Mouse (Mus musculus) intestine, postnatal 0 days (tissue): Measurements from ENCODE around the gene Lrrfip1. TPM values are rescaled to one million over a fixed set of nuclear protein-coding genes. Genes with fewer than 3 reads are reported as not detected.

Source experiments
- ATAC-seq: fragments of 200-750 bp; cut with Nextera tagmentation; 2 replicates; pipeline ENCODE4 v1.8.0; 2017; ENCODE audit warnings: mild to moderate bottlenecking, moderate TSS enrichment, moderate library complexity
- H3K27ac ChIP-seq: fragments of 300-500 bp; sonication (generic); 2 replicates; pipeline ENCODE4 v1.5.1; 2014; ENCODE audit warnings: mild to moderate bottlenecking, low read depth, low read length, moderate library complexity
- H3K27me3 ChIP-seq: fragments of 300-500 bp; sonication (generic); replicated peaks from 2 replicates; pipeline ENCODE4 v1.6.1; 2014; ENCODE audit warnings: low read length, mixed read lengths; ENCODE audit not compliant: control insufficient read depth, insufficient read depth
- H3K36me3 ChIP-seq: fragments of 300-500 bp; sonication (generic); 2 replicates; pipeline ENCODE4 v1.6.1; 2014; ENCODE audit warnings: mild to moderate bottlenecking, moderate library complexity; ENCODE audit not compliant: control insufficient read depth, insufficient read depth
- H3K4me1 ChIP-seq: fragments of 300-500 bp; sonication (generic); replicated peaks from 2 replicates; pipeline ENCODE4 v1.6.1; 2014; ENCODE audit warnings: antibody characterized with exemption, low read length, mixed read lengths; ENCODE audit not compliant: control insufficient read depth, insufficient read depth
- H3K4me2 ChIP-seq: fragments of 300-500 bp; sonication (generic); replicated peaks from 2 replicates; pipeline ENCODE4 v1.6.1; 2014; ENCODE audit warnings: low read depth, mild to moderate bottlenecking, moderate library complexity
- H3K4me3 ChIP-seq: fragments of 300-500 bp; sonication (generic); 2 replicates; pipeline ENCODE4 v1.5.1; 2014; ENCODE audit warnings: low read depth, low read length
- H3K9ac ChIP-seq: fragments of 300-500 bp; sonication (generic); 2 replicates; pipeline ENCODE4 v1.6.1; 2014; ENCODE audit warnings: mild to moderate bottlenecking, low read depth, low read length
- H3K9me3 ChIP-seq: fragments of 300-500 bp; sonication (generic); 2 replicates; pipeline ENCODE4 v1.6.1; 2016; ENCODE audit warnings: mixed run types; ENCODE audit not compliant: control insufficient read depth
- CTCF ChIP-seq: sonication (generic); IDR thresholded peaks from 2 replicates; pipeline ENCODE4 v1.5.1; 2016; ENCODE audit warnings: low read depth, mild to moderate bottlenecking, control low read depth, antibody characterized with exemption, moderate library complexity
- WGBS: fragments of 180-500 bp; shearing (Covaris S2); extraction: QIAGEN DNeasy Blood & Tissue Kit; methylation state at CpG from one replicate; pipeline ENCODE4 v1.1.7; 2014; 5-methylcytosine and 5-hydroxymethylcytosine counted together
- polyA plus RNA-seq: library from polyadenylated mRNA; unstranded; fragments of >200 nt; fragmentation: Nextera tagmentation; extraction: Ambion mirVana; gene quantifications from 2 replicates; pipeline ENCODE4 v1.2.1, GENCODE M21; 2015

Gene Lrrfip1
- polyA plus RNA-seq, 1 experiment from 2014 or later, result 79.2 TPM

GRCm38 (mm10) chr1:91035266-91035665 is 36.7 kb downstream of the Lrrfip1 start:
- 59% methylated on average over 2 of the region's 2 CpGs for WGBS
- Histone ChIP-seq H3K27me3 (no peaks in the 10 kb centered on the region), H3K36me3 (no peaks in the 10 kb centered on the region), H3K4me3 (no peak overlapping the region), H3K9me3 (no peaks in the 10 kb centered on the region), H3K4me2 (no peak overlapping the region), H3K9ac (no peak overlapping the region), H3K4me1 (peaks cover 6% of the 10 kb centered on the region), H3K27ac (no peak overlapping the region)
- TF ChIP-seq CTCF, result no peak
- ATAC-seq, result no peak

DNA sequence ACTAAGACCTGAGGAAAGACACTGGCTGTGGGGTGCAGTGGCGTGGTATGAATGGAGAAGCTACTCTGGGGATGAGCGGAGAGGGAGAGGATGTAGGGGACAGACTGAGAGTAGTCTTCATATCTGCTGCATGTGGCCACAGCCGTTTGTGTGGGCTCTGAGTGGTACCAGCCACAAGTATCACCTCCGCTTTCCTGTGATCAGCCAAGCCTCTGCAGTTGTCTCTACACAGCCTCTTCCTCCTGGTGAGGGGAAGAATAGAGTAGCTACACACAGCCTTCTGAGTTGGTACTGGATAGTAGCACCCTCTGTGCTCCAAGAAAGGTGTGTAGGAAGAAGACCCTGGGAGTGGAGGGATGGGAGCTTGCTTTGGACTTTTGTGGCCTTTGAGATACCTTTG is 38.7 kb downstream of the Lrrfip1 start:
- Histone ChIP-seq H3K27ac (no peak overlapping the region), H3K4me2 (no peak overlapping the region), H3K27me3 (no peaks in the 10 kb centered on the region), H3K36me3 (no peaks in the 10 kb centered on the region), H3K9me3 (no peaks in the 10 kb centered on the region), H3K4me3 (no peak overlapping the region), H3K4me1 (peaks cover 8% of the 10 kb centered on the region), H3K9ac (no peak overlapping the region)
- 79% methylated on average over 4 of the region's 4 CpGs for WGBS
- no peak for ATAC-seq
- TF ChIP-seq CTCF, result no peak

- TF ChIP-seq CTCF, result peak; percentile 81
- H3K27ac ChIP-seq, result no peak overlapping the region
- 63% methylated on average over 6 of the region's 6 CpGs for WGBS
- no peaks in the 10 kb centered on the region for H3K27me3 ChIP-seq
- H3K9me3 ChIP-seq, result no peaks in the 10 kb centered on the region
- H3K4me2 ChIP-seq, result no peak overlapping the region
- no peak overlapping the region for H3K4me3 ChIP-seq
- peaks cover 7% of the 10 kb centered on the region for H3K4me1 ChIP-seq
- no peak for ATAC-seq
- no peaks in the 10 kb centered on the region for H3K36me3 ChIP-seq
- no peak overlapping the region for H3K9ac ChIP-seq
These were observed 39.5 kb downstream of the Lrrfip1 start for GRCm38 (mm10) chr1:91038010-91038409.

DNA sequence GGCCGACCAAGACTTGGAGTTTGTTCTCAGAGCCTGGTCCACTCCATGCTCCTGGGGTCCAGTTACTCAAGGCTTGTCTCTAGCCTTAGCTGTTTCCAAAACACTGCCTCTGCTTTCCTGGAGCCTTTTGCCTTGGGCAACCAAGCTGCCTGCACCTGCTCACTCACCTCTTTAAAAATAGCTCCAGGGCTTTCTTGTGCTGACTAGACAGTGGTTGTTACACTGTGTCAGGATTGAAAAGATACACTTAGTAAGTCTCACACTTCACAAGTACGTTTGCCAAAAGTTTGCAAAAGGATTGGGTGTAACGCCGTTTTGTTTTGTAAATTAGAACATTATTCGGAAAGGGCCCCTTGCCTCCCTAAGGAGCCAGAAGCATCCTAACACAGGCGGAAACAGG is 40.0 kb downstream of the Lrrfip1 start:
- H3K4me2 ChIP-seq, result no peak overlapping the region
- no peaks in the 10 kb centered on the region for H3K9me3 ChIP-seq
- H3K4me1 ChIP-seq, result peaks cover 11% of the 10 kb centered on the region; the same call in 1 of the 2 replicates
- H3K4me3 ChIP-seq, result no peak overlapping the region
- no peaks in the 10 kb centered on the region for H3K36me3 ChIP-seq
- 63% methylated on average over 6 of the region's 6 CpGs for WGBS
- no peaks in the 10 kb centered on the region for H3K27me3 ChIP-seq
- no peak overlapping the region for H3K9ac ChIP-seq
- no peak overlapping the region for H3K27ac ChIP-seq
- no peak for TF ChIP-seq CTCF
- no peak for ATAC-seq

DNA sequence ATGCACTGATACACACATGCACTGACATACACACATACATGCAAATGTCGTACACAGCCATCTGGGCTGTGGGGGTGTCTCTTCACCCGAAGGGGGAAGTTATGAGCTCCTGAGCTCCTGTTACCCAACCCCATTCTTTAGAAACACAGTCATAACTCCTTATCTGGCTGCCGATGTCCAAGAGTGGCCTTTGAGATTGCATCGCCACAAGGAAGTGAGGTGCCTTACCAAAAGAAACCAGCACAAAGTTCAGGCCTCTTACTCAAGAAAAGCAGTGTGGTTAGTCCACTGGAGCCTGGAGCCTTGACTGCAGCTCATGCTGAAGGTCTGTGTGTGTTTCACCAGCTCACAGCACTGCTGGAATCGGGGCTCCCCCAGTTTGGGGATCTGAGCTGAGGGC is 43.1 kb downstream of the Lrrfip1 start:
- peaks cover 13% of the 10 kb centered on the region; the same call in 1 of the 2 replicates for H3K4me1 ChIP-seq
- ATAC-seq, result peak; percentile 89
- WGBS, result 46% methylated on average over 5 of the region's 5 CpGs
- no peaks in the 10 kb centered on the region for H3K9me3 ChIP-seq
- no peak overlapping the region for H3K4me3 ChIP-seq
- H3K9ac ChIP-seq, result 0 out of 2 replicates have a peak overlapping the region, but pooled peaks have one; percentile 35
- peak overlapping the region; percentile 3; the same call in 1 of the 2 replicates for H3K4me2 ChIP-seq
- no peak for TF ChIP-seq CTCF
- H3K27me3 ChIP-seq, result no peaks in the 10 kb centered on the region
- H3K27ac ChIP-seq, result peak overlapping the region; percentile 88
- no peaks in the 10 kb centered on the region for H3K36me3 ChIP-seq

DNA sequence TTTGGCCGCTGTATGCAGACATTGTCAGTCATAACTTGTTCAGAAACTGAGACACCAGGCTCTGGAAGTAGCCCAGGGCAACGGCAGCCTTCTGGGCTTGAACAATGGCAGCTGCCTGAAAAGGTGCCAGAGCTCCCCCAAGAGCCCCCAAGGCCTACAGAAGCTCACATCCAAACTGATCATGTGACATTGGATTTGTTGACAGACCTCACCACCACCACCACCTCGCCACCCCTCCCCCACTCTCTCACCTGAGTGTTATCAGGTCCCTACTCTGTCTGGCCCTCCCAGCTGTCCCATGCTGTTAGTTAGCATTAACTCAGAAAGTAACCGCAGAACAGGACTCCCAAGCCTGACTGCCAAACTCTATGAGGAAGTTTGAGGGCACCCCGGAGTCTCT is 44.7 kb downstream of the Lrrfip1 start:
- H3K27me3 ChIP-seq, result no peaks in the 10 kb centered on the region
- H3K36me3 ChIP-seq, result no peaks in the 10 kb centered on the region
- no peak for TF ChIP-seq CTCF
- H3K9ac ChIP-seq, result 0 out of 2 replicates have a peak overlapping the region, but pooled peaks have one; percentile 17
- H3K4me2 ChIP-seq, result no peak overlapping the region
- H3K9me3 ChIP-seq, result no peaks in the 10 kb centered on the region
- WGBS, result 30% methylated on average over 5 of the region's 5 CpGs
- peak overlapping the region; percentile 71 for H3K27ac ChIP-seq
- H3K4me1 ChIP-seq, result peaks cover 13% of the 10 kb centered on the region; the same call in 1 of the 2 replicates
- H3K4me3 ChIP-seq, result no peak overlapping the region
- peak; percentile 17; the same call in 1 of the 2 replicates for ATAC-seq

- Histone ChIP-seq H3K27ac (0 out of 2 replicates have a peak overlapping the region, but pooled peaks have one; percentile 71), H3K27me3 (no peaks in the 10 kb centered on the region), H3K36me3 (no peaks in the 10 kb centered on the region), H3K4me2 (no peak overlapping the region), H3K4me3 (no peak overlapping the region), H3K4me1 (peaks cover 13% of the 10 kb centered on the region; the same call in 1 of the 2 replicates), H3K9ac (no peak overlapping the region), H3K9me3 (no peaks in the 10 kb centered on the region)
- 63% methylated on average over 10 of the region's 10 CpGs for WGBS
- no peak for TF ChIP-seq CTCF
- ATAC-seq, result no peak
These were observed 45.6 kb downstream of the Lrrfip1 start for GRCm38 (mm10) chr1:91044176-91044575.
